Mouse (Mus musculus) embryo, embryonic 10 days (tissue): ENCODE measurements at regions not wholly inside any gene's neighbourhood (a gene's known extent, or its start where the extent isn't known, plus 50 kb on each side); places are given as distances from the start of the nearest gene placed in this dataset.
A peak's percentile ranks its signal among the peaks of the same experiment; 100 is the strongest.
"Not testable (repeated sequence)": the region's sequence is repeated elsewhere in the genome, so short reads cannot be mapped to it uniquely, and the experiment has no call there.

Source experiments
- DNase-seq: peaks from one replicate; pipeline ENCODE4 v3.0.0-alpha.2; 2015; ENCODE audit warnings: low spot score

DNA sequence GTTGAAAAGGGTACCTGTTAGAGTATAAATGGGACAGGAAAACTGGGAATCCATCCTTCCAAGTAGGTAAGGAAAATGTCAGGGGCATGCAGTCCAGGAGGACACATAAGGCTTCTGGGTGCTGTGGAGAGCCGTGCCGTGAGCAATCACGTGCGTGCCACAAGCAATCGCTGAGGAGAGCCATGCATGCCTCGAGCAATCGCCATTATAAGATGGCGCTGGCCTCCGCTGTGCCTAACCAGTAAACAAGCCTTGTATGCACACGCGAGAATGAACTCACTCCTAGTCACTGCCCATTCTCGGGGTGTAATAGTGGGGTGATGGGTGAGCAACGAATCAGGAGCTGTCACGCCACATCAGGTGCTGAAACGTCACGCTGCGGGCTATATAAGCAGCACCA, 210.0 kb downstream of the Rchy1 start:
- DNase-seq = not testable (repeated sequence)

DNA sequence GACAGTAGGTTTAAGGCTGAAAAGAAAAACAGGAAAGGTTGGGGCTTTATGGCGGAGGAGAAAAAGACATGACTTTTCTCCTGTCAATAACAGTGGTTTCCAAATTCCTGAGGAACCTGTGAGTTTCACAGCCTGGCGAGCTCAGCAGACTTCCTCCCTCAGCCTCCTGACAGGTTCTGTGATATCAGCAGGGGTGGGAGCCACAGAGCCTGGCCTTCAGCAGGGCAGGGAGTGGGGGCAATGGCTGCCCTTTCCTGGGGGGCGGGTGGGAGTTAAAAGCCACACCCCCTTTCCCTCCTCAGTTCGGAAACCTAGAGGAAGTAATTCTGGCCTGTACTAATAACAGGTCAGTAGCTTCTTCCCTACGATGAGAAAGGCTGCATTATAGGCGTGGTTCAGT, 211.7 kb downstream of the Rchy1 start:
- DNase-seq = no peak

GRCm38 (mm10) chr5:91746077-91746476, 216.8 kb downstream of the Rchy1 start:
- DNase-seq = peak; percentile 57

- DNase-seq = no peak
These were observed 218.5 kb downstream of the Rchy1 start for GRCm38 (mm10) chr5:91744389-91744788.

- DNase-seq = peak; percentile 79
These were observed 222.7 kb downstream of the Rchy1 start for GRCm38 (mm10) chr5:91740159-91740537.

DNA sequence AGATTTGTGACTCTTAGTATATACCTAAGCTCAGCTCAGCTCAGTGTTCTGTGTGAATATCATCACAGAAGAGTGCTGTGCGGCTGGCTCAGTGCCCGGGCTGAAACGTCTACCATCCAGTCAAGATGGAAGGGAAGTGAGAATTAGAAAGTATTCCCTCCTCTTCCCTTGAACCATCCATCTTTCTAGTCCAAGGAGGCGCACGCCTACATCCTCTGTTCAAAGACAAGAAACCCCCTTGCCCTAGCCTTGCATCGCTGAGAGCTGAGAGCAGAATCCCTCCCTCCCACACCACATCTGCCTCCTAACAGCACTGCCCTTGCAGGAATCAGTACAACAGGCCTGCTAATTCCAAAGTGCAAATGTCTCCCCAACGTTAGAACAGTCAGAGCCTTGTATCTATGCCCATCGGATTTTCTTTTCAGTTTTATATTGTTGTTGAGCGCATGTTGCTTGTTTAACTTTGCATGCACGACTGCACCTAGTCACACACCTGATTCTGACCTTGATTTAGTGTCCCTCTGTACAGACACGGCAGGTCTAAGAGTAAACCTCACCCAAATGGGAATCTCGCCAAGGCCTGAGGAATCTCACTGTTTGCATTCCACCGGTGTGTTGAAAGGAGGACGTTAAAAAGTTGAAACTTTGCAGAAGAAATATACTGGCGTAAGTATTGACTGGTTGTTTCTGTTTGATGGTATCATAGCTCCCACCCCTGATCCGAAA, 222.2 kb downstream of the Parm1 start:
- peak; percentile 46 for DNase-seq

DNA sequence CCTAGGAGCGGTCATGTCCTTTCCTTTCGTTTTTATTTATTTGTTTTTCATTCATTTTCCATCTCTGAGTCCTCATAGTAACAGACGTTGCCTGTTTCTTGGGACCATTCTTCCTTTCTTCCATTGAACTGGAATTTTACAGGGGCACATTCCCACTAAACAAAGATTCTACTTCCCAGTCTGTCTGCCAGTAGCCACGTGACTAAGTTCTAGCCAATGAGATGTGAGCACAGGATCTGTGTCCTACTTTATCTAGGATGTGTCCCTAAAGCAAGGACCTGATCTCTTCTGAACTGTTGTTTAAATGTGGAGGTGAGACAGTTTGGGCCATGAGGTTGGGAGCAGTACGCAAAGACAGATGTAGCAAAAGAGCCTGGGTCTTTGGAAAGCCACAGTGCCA, 214.6 kb downstream of the Parm1 start:
- no peak for DNase-seq

DNA sequence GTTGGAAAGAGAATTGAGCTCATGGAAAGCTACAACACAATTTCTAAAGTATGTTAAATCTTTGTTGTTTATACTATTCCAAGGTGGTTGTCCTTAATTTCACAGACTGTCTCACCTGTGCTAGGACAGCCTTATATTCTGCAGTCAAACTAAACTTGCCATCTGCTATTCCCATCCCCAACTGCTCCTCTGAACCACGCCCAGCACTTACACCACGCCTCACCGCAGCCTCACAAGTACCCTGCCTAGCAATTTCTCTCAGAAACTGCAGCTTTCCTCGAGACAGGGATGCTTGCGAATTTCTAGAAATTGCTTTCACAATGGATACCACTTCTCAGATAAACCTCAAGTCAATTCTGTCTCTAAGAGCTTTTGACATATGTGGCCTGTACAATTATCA, 213.7 kb downstream of the Parm1 start:
- DNase-seq = no peak

GRCm38 (mm10) chr5:91729868-91730267, 212.5 kb downstream of the Parm1 start:
- no peak for DNase-seq

- DNase-seq = no peak
These were observed 212.0 kb downstream of the Parm1 start for GRCm38 (mm10) chr5:91729415-91729814.

DNA sequence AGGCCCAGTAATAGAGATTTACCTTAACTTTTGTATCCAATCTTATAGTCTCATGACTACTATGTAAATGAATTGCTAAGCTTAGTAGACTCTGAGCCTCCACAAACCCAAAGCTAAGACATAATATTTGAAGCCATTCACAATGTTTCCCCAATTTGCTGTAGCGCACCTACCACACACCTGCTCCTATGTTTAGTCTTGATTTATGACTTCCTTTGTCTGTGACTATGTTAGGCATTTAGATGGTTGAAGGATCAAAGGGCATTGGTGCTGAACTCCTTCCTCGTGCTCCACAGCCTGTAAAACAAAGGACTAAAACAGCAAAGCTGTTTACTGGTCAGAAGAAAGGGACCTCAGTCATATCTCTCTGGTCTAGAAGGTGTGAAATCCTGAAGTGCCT, 210.0 kb downstream of the Parm1 start:
- DNase-seq = no peak

- DNase-seq = no peak
These were observed 208.7 kb downstream of the Parm1 start for GRCm38 (mm10) chr5:91726118-91726500.

GRCm38 (mm10) chr5:91725380-91726117, 208.1 kb downstream of the Parm1 start:
- no peak for DNase-seq

DNA sequence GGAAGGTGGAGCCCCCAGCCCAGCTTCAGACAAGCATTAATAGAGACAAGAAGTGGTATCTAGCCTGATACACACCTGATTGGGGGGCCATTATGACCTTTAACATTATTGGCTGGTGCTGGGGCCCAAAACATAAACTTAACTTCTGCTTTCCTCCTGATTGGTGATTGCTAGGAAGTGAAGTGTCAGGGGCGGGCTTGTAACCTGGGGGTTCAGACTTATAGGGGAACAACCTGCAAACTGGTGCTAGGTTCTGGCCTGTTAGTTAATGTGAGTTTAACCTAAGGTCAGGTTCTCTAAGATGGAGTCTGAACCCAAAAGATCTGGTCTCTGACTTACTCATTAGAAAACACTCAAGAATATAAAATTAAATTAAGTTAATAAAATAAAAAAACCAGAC, 207.5 kb downstream of the Parm1 start:
- no peak for DNase-seq

- no peak for DNase-seq
These were observed 206.0 kb downstream of the Parm1 start for GRCm38 (mm10) chr5:91723416-91723815.

GRCm38 (mm10) chr5:91722982-91723381, 205.6 kb downstream of the Parm1 start:
- peak; percentile 73 for DNase-seq

DNA sequence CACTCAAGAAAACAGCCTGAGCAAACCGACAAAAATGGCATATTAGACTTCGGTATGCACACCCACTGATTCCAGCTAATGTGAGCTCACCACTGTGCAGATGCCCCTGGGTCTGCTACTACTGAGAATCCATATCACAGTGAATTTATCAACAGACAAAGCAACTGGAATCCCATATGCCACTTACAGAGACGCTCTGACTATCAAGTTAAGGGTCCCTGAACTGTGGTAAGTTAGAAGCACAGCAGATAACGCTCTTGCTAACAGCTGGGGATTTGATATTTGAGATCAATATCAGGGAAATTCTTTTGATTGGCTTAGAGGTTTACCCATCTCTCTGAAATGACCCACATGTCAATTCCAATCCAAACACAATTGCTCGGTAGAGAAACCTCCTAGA, 205.0 kb downstream of the Parm1 start:
- no peak for DNase-seq

DNA sequence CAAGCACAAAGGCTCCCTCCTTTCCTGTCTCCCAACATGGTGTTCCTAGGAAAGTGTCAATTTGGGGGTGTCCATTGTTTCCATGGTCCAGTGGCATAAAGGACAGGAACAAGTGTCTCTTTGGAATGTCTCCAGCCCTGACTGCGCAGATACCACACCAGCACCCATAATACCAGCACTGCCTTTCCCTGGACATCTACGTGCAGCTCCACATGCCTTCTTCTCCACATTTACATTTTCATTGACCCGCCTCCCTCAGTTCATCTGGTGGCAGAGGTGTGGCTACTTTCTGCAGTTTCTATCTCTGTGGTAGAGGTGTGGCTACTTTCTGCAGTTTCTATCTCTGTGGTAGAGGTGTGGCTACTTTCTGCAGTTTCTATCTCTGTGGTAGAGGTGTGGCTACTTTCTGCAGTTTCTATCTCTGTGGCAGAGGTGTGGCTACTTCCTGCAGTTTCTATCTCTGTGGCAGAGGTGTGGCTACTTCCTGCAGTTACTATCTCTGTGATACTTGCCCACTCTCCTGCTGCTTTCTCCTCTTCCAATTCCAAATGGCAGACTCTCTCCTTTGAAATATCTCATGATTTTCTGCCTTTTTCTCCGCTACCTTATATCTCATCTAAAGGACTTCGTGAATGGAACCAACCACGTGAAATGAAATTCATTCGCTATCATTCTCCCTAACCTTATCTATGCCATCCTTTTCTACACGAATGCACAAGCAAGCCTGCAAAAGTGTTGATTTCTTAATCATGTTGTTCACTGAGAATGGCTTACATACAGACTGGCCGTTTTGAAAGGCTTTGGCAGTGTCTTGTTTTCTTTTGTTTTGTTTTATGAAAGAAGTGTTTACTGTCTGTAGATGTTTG, 204.0 kb downstream of the Parm1 start:
- DNase-seq = no peak

DNA sequence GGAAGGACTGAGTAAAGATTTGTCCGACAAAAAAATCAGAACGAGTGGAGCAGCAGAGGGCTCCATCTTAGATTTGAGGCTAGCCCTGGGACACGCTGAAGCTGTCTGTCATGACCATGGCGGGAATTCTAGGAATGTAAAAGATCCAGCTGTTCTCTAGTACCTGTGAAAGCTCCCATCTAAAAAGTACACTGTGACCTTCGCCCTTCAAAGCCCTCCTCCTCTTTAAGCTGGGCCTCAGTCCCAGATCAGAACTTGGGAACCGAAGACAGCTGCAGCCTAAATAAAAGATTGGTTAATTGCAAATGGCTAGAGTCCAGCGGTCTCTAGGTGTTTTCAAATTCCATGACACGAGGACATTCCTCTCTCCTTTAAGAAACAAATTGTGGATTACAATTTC, 195.6 kb downstream of the Parm1 start:
- no peak for DNase-seq

- no peak for DNase-seq
These were observed 192.3 kb downstream of the Parm1 start for GRCm38 (mm10) chr5:91709494-91710286.

GRCm38 (mm10) chr5:91708149-91708548, 190.7 kb downstream of the Parm1 start:
- DNase-seq = no peak

GRCm38 (mm10) chr5:91697075-91697474, 179.7 kb downstream of the Parm1 start:
- no peak for DNase-seq
